Mouse (Mus musculus) thymus, adult 2 months (tissue): ENCODE results near the gene Cdh4.

Source experiments
- CTCF ChIP-seq: fragments of 200-500 bp; IDR thresholded peaks from 2 replicates; pipeline ENCODE4 v1.5.1; 2012; ENCODE audit warnings: mild to moderate bottlenecking, control low read depth, low read length, moderate library complexity, borderline replicate concordance; ENCODE audit not compliant: control insufficient read depth, poor library complexity, insufficient read depth; ENCODE audit errors: extremely low read depth
- POLR2A ChIP-seq: fragments of 200-500 bp; IDR thresholded peaks from 2 replicates; pipeline ENCODE4 v1.6.1; 2012; ENCODE audit warnings: mild to moderate bottlenecking, low read length, control low read depth, moderate library complexity; ENCODE audit not compliant: control insufficient read depth, poor library complexity, insufficient read depth; ENCODE audit errors: extremely low read depth

- TF ChIP-seq CTCF = no peak
- no peak for TF ChIP-seq POLR2A
Observed at GRCm38 (mm10) chr2:179565611-179566010, 123.4 kb downstream of the Cdh4 start.
